ENCODE assay signal across 8 mouse cellular contexts in the genomic region with DNA sequence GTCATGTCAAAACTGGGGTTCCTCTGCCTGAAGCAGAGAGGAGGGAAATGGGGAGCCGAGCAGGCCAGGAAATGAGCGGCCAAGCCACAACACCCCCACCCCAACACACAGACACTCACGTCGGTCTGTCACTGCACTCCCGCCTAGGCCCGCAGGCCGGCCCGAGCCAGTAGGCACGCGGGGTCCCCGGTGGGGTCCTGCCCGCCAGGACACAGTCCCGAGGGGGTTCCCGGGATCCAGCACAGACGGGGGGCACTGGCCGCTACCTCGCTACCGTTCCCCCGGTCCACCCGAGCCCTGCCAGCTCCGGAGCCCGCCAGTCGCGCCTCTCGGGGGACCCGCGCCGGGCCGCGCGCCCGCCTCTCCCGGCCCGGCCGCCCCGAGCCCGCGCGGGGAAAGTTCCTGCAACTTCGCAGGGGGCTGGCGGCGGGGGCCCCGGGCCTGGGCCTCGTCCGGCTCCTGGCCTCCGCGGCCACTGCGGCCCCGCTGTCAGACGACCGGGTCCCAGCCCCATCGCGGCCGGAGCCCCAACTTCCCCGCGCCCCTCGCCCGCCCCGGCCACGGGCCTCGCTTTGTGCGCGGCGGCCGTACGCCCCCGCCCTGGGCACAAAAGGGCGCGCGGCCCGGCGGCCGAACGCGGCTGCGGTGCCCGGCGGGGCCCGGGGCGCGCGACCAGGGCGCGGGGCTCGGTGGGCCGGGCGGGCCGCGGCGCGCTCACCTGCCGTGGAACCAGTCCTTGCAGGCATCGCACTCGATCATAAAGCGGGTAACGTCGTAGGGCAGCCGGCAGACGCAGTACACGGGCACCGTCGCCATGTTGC. TPM values are rescaled to one million over a fixed set of nuclear protein-coding genes. Genes with fewer than 3 reads are reported as not detected.
A peak's percentile ranks its signal among the peaks of the same experiment; 100 is the strongest.
DNase-seq lines count a peak whose midpoint lies in the region; ATAC-seq and TF ChIP-seq lines count a peak whose summit lies in the region.

No protein-coding gene starts in this region.

- H3K9ac ChIP-seq in hindbrain, postnatal 0 days (replicated peaks; ENCODE audit: low read length) = peak overlapping the region; percentile 96
- H3K9ac ChIP-seq in lung, embryonic 16.5 days (ENCODE audit: low read length) = peak overlapping the region; percentile 99

- peak; percentile 58 for ATAC-seq in hindbrain, postnatal 0 days
- peak; percentile 54 for ATAC-seq in lung, embryonic 16.5 days (ENCODE audit: low read depth)

- 0 out of 2 replicates have a peak, but pooled peaks have one; percentile 5 for TF ChIP-seq POLR2A in brain, embryonic 14.5 days (IDR thresholded peaks at IDR 0.05; ENCODE audit: borderline replicate concordance, extremely low read depth, insufficient read depth, insufficient read length, poor library complexity, severe bottlenecking)

- H3K36me3 ChIP-seq in hindbrain, postnatal 0 days (ENCODE audit: insufficient read depth, low read length) = no peaks in the 10 kb centered on the region
- no peaks in the 10 kb centered on the region for H3K36me3 ChIP-seq in lung, embryonic 16.5 days (ENCODE audit: control insufficient read depth, insufficient read depth, low read length)

- intact Hi-C loops in gastrocnemius, adult 2 months (cut with DNase I) = loop anchor here (5.0 to 10.0 kb wide), 2 partner anchors 97 to 305 kb away; partner anchors contain the start of gene Fam120a

- TF ChIP-seq CTCF in brain, embryonic 14.5 days (IDR thresholded peaks at IDR 0.05; ENCODE audit: borderline replicate concordance, extremely low read depth, insufficient read depth, insufficient read length) = no peak
- no peak for TF ChIP-seq CTCF in gastrocnemius, adult 2 months (IDR thresholded peaks at IDR 0.05)
- TF ChIP-seq CTCF in hindbrain, postnatal 0 days (IDR thresholded peaks at IDR 0.05; ENCODE audit: low read depth) = no peak

- H3K4me1 ChIP-seq in hindbrain, postnatal 0 days (ENCODE audit: insufficient read depth, low read length) = peaks cover 20% of the 10 kb centered on the region
- peaks cover 34% of the 10 kb centered on the region for H3K4me1 ChIP-seq in lung, embryonic 16.5 days (replicated peaks; ENCODE audit: control insufficient read depth, insufficient read depth, low read length)

- peak; percentile 43 for DNase-seq in ovary, postnatal 10 days (ENCODE audit: low spot score)
- DNase-seq in ovary, adult 18-20 months (ENCODE audit: low spot score) = no peak
- peak; percentile 39 for DNase-seq in brain, embryonic 14.5 days (ENCODE audit: low read depth)
- peak; percentile 68 for DNase-seq in gastrocnemius, adult 2 months
- peak; percentile 54 for DNase-seq in hindbrain, postnatal 0 days (ENCODE audit: low spot score)
- peak; percentile 32 for DNase-seq in ovary, postnatal 14 days (ENCODE audit: low spot score)
- DNase-seq in c-Kit-positive CD71-positive TER-119-positive erythroid progenitor cells, embryonic 14.5 days (ENCODE audit: low spot score) = no peak

- peak overlapping the region; percentile 91 for H3K27ac ChIP-seq in gastrocnemius, adult 2 months
- H3K27ac ChIP-seq in hindbrain, postnatal 0 days = peak overlapping the region; percentile 88
- H3K27ac ChIP-seq in lung, embryonic 16.5 days (ENCODE audit: low read length) = peak overlapping the region; percentile 95

- WGBS in hindbrain, postnatal 0 days = under 1% methylated on average over 77 of the region's 102 CpGs
- WGBS in lung, embryonic 16.5 days = under 1% methylated on average over 71 of the region's 102 CpGs

- peak overlapping the region; percentile 96 for H3K4me3 ChIP-seq in gastrocnemius, adult 2 months
- peak overlapping the region; percentile 90 for H3K4me3 ChIP-seq in hindbrain, postnatal 0 days (ENCODE audit: low read length)
- peak overlapping the region; percentile 89 for H3K4me3 ChIP-seq in lung, embryonic 16.5 days (ENCODE audit: low read length)

- peak overlapping the region; percentile 93 for H3K4me2 ChIP-seq in hindbrain, postnatal 0 days (ENCODE audit: low read depth, low read length)
- H3K4me2 ChIP-seq in lung, embryonic 16.5 days (ENCODE audit: low read depth, low read length) = peak overlapping the region; percentile 87

- no peaks in the 10 kb centered on the region for H3K9me3 ChIP-seq in hindbrain, postnatal 0 days (ENCODE audit: low read length)
- H3K9me3 ChIP-seq in lung, embryonic 16.5 days (ENCODE audit: control insufficient read depth, low read length) = no peaks in the 10 kb centered on the region

- no peaks in the 10 kb centered on the region for H3K27me3 ChIP-seq in hindbrain, postnatal 0 days (ENCODE audit: insufficient read depth, low read length)
- no peaks in the 10 kb centered on the region for H3K27me3 ChIP-seq in lung, embryonic 16.5 days (ENCODE audit: control insufficient read depth, insufficient read depth, low read depth, low read length)

RNA-seq across cellular contexts. Expression of gene Phf2, which starts 0.8 kb away (rescaled TPM):
- 23.6 and 43.3 TPM in 2 replicates for polyA plus RNA-seq in brain, embryonic 14.5 days (2012; rRNA removed)
- 10 to 100 TPM; 33.8 to 34.7 TPM for total RNA-seq in gastrocnemius, adult 2 months (2021)
- total RNA-seq in hindbrain, postnatal 0 days (2014; rRNA removed) = 24.2 and 25.0 TPM in 2 replicates
- polyA plus RNA-seq in hindbrain, postnatal 0 days (2015; fragmentation: Nextera tagmentation; extraction: Ambion mirVana) = 4.7 and 4.8 TPM in 2 replicates
- 7.2 and 7.3 TPM in 2 replicates for polyA plus RNA-seq in lung, embryonic 16.5 days (2015; fragmentation: Nextera tagmentation; extraction: Ambion mirVana)

Comparison
In these comparisons a context has a peak if more than half of its experiments do, and no peak if none do; other contexts are left out.
1. DNase-seq: peak in ovary, postnatal 10 days (single experiment), brain, embryonic 14.5 days (single experiment), gastrocnemius, adult 2 months (single experiment), hindbrain, postnatal 0 days (single experiment) and ovary, postnatal 14 days (single experiment); none in ovary, adult 18-20 months (single experiment) and c-Kit-positive CD71-positive TER-119-positive erythroid progenitor cells, embryonic 14.5 days (single experiment).
2. Peak in every context shown above with its lines, with median percentiles within 50 percentile points of each other: H3K27ac ChIP-seq and H3K4me3 ChIP-seq.